Mouse (Mus musculus): ENCODE data around the gene Pomt2. TPM values are rescaled to one million over a fixed set of nuclear protein-coding genes. Genes with fewer than 3 reads are reported as not detected.
"Not testable (repeated sequence)": the region's sequence is repeated elsewhere in the genome, so short reads cannot be mapped to it uniquely, and the experiment has no call there.

Gene Pomt2
- polyA plus RNA-seq, 1 experiment: 5.2 TPM

- Histone ChIP-seq H3K4me3 (ENCODE audit: extremely low read depth, insufficient read depth, insufficient read length) (no peak overlapping the region), H3K4me1 (ENCODE audit: control insufficient read depth, insufficient read depth, insufficient read length) (no peaks in the 10 kb centered on the region), H3K27ac (ENCODE audit: insufficient read depth, low read length) (no peak overlapping the region), H3K36me3 (ENCODE audit: control insufficient read depth, insufficient read depth, low read length) (no peaks in the 10 kb centered on the region), H3K27me3 (ENCODE audit: control insufficient read depth, insufficient read depth, low read length) (no peaks in the 10 kb centered on the region)
- WGBS: 68% methylated on average over 5 of the region's 5 CpGs
- DNase-seq (ENCODE audit: low read depth in 1 of 2, low spot score in 2 of 2): no peak
- TF ChIP-seq POLR2A (IDR thresholded peaks at IDR 0.05; ENCODE audit: low read depth, low read length) (no peak), CTCF (IDR thresholded peaks at IDR 0.05; ENCODE audit: extremely low read depth, insufficient read depth, insufficient read length, insufficient replicate concordance) (no peak)
These were observed 13.0 kb upstream of the Pomt2 start for GRCm38 (mm10) chr12:87160815-87161214.

GRCm38 (mm10) chr12:87160310-87160709 lies 12.5 kb upstream of the Pomt2 start:
- no peak for TF ChIP-seq POLR2A (IDR thresholded peaks at IDR 0.05; ENCODE audit: low read depth, low read length)
- TF ChIP-seq CTCF (IDR thresholded peaks at IDR 0.05; ENCODE audit: extremely low read depth, insufficient read depth, insufficient read length, insufficient replicate concordance): no peak
- no peaks in the 10 kb centered on the region for H3K4me1 ChIP-seq (ENCODE audit: control insufficient read depth, insufficient read depth, insufficient read length)
- WGBS: 81% methylated on average over 1 of the region's 1 CpGs
- H3K27me3 ChIP-seq (ENCODE audit: control insufficient read depth, insufficient read depth, low read length): no peaks in the 10 kb centered on the region
- no peak overlapping the region for H3K27ac ChIP-seq (ENCODE audit: insufficient read depth, low read length)
- no peaks in the 10 kb centered on the region for H3K36me3 ChIP-seq (ENCODE audit: control insufficient read depth, insufficient read depth, low read length)
- H3K4me3 ChIP-seq (ENCODE audit: extremely low read depth, insufficient read depth, insufficient read length): no peak overlapping the region
- DNase-seq (ENCODE audit: low read depth in 1 of 2, low spot score in 2 of 2): no peak

- no peak overlapping the region for H3K4me3 ChIP-seq (ENCODE audit: extremely low read depth, insufficient read depth, insufficient read length)
- no peaks in the 10 kb centered on the region for H3K36me3 ChIP-seq (ENCODE audit: control insufficient read depth, insufficient read depth, low read length)
- no peaks in the 10 kb centered on the region for H3K27me3 ChIP-seq (ENCODE audit: control insufficient read depth, insufficient read depth, low read length)
- WGBS: 88% methylated on average over 7 of the region's 7 CpGs
- no peaks in the 10 kb centered on the region for H3K4me1 ChIP-seq (ENCODE audit: control insufficient read depth, insufficient read depth, insufficient read length)
- no peak overlapping the region for H3K27ac ChIP-seq (ENCODE audit: insufficient read depth, low read length)
- TF ChIP-seq CTCF (IDR thresholded peaks at IDR 0.05; ENCODE audit: extremely low read depth, insufficient read depth, insufficient read length, insufficient replicate concordance): no peak
- no peak for TF ChIP-seq POLR2A (IDR thresholded peaks at IDR 0.05; ENCODE audit: low read depth, low read length)
- no peak for DNase-seq (ENCODE audit: low read depth in 1 of 2, low spot score in 2 of 2)
These were observed 10.3 kb upstream of the Pomt2 start for GRCm38 (mm10) chr12:87158099-87158498.

GRCm38 (mm10) chr12:87157361-87157760 lies 9.6 kb upstream of the Pomt2 start:
- no peaks in the 10 kb centered on the region for H3K4me1 ChIP-seq (ENCODE audit: control insufficient read depth, insufficient read depth, insufficient read length)
- TF ChIP-seq CTCF (IDR thresholded peaks at IDR 0.05; ENCODE audit: extremely low read depth, insufficient read depth, insufficient read length, insufficient replicate concordance) (no peak), POLR2A (IDR thresholded peaks at IDR 0.05; ENCODE audit: low read depth, low read length) (no peak)
- H3K27me3 ChIP-seq (ENCODE audit: control insufficient read depth, insufficient read depth, low read length): no peaks in the 10 kb centered on the region
- no peak for DNase-seq (ENCODE audit: low read depth in 1 of 2, low spot score in 2 of 2)
- no peak overlapping the region for H3K27ac ChIP-seq (ENCODE audit: insufficient read depth, low read length)
- H3K36me3 ChIP-seq (ENCODE audit: control insufficient read depth, insufficient read depth, low read length): no peaks in the 10 kb centered on the region
- 70% methylated on average over 4 of the region's 4 CpGs for WGBS
- H3K4me3 ChIP-seq (ENCODE audit: extremely low read depth, insufficient read depth, insufficient read length): no peak overlapping the region

- H3K27me3 ChIP-seq (ENCODE audit: control insufficient read depth, insufficient read depth, low read length); H3K36me3 ChIP-seq (ENCODE audit: control insufficient read depth, insufficient read depth, low read length); DNase-seq (ENCODE audit: low read depth in 1 of 2, low spot score in 2 of 2); H3K4me1 ChIP-seq (ENCODE audit: control insufficient read depth, insufficient read depth, insufficient read length); H3K27ac ChIP-seq (ENCODE audit: insufficient read depth, low read length); H3K4me3 ChIP-seq (ENCODE audit: extremely low read depth, insufficient read depth, insufficient read length): not testable (repeated sequence)
- 94% methylated on average over 4 of the region's 4 CpGs for WGBS
These were observed 6.7 kb upstream of the Pomt2 start for GRCm38 (mm10) chr12:87154448-87154847.

GRCm38 (mm10) chr12:87149471-87149870 lies 1.7 kb upstream of the Pomt2 start:
- H3K4me1 ChIP-seq (ENCODE audit: control insufficient read depth, insufficient read depth, insufficient read length): no peaks in the 10 kb centered on the region; the same call in 1 of the 2 replicates
- no peak overlapping the region for H3K27ac ChIP-seq (ENCODE audit: insufficient read depth, low read length)
- H3K27me3 ChIP-seq (ENCODE audit: control insufficient read depth, insufficient read depth, low read length): no peaks in the 10 kb centered on the region
- TF ChIP-seq POLR2A (IDR thresholded peaks at IDR 0.05; ENCODE audit: low read depth, low read length) (no peak), CTCF (IDR thresholded peaks at IDR 0.05; ENCODE audit: extremely low read depth, insufficient read depth, insufficient read length, insufficient replicate concordance) (no peak)
- no peak for DNase-seq (ENCODE audit: low read depth in 1 of 2, low spot score in 2 of 2)
- 93% methylated on average over 5 of the region's 5 CpGs for WGBS
- no peak overlapping the region for H3K4me3 ChIP-seq (ENCODE audit: extremely low read depth, insufficient read depth, insufficient read length)
- no peaks in the 10 kb centered on the region for H3K36me3 ChIP-seq (ENCODE audit: control insufficient read depth, insufficient read depth, low read length)

- Histone ChIP-seq H3K36me3 (ENCODE audit: control insufficient read depth, insufficient read depth, low read length) (no peaks in the 10 kb centered on the region), H3K27ac (ENCODE audit: insufficient read depth, low read length) (peak overlapping the region; percentile 84; the same call in 1 of the 2 replicates), H3K27me3 (ENCODE audit: control insufficient read depth, insufficient read depth, low read length) (no peaks in the 10 kb centered on the region), H3K4me1 (ENCODE audit: control insufficient read depth, insufficient read depth, insufficient read length) (no peaks in the 10 kb centered on the region; the same call in 1 of the 2 replicates), H3K4me3 (ENCODE audit: extremely low read depth, insufficient read depth, insufficient read length) (peak overlapping the region; percentile 91)
- 17% methylated on average over 15 of the region's 15 CpGs for WGBS
- TF ChIP-seq POLR2A (IDR thresholded peaks at IDR 0.05; ENCODE audit: low read depth, low read length) (no peak), CTCF (IDR thresholded peaks at IDR 0.05; ENCODE audit: extremely low read depth, insufficient read depth, insufficient read length, insufficient replicate concordance) (no peak)
- no peak for DNase-seq (ENCODE audit: low read depth in 1 of 2, low spot score in 2 of 2)
These were observed 368 bp upstream of the Pomt2 start for GRCm38 (mm10) chr12:87148136-87148535.

Data from spleen, adult 2 months (tissue).